Mouse (Mus musculus) lung, embryonic 14.5 days (tissue): Measurements from ENCODE around the gene Gtdc1. TPM values are rescaled to one million over a fixed set of nuclear protein-coding genes. Genes with fewer than 3 reads are reported as not detected.

ENCODE experiments used
- ATAC-seq: fragments of 200-750 bp; cut with Nextera tagmentation; 2 replicates; pipeline ENCODE4 v1.8.0; 2017; ENCODE audit warnings: mild to moderate bottlenecking, moderate TSS enrichment, moderate library complexity; ENCODE audit not compliant: insufficient read depth
- DNase-seq: peaks from one replicate; pipeline ENCODE4 v3.0.0-alpha.2; 2015
- H3K27ac ChIP-seq: fragments of 300-500 bp; sonication (generic); 2 replicates; pipeline ENCODE4 v1.5.1; 2014; ENCODE audit warnings: low read depth, mild to moderate bottlenecking, moderate library complexity
- H3K27me3 ChIP-seq: fragments of 300-500 bp; sonication (generic); 2 replicates; pipeline ENCODE4 v1.6.1; 2014; ENCODE audit warnings: low read length, control low read depth; ENCODE audit not compliant: insufficient read depth
- H3K36me3 ChIP-seq: fragments of 300-500 bp; sonication (generic); 2 replicates; pipeline ENCODE4 v1.6.1; 2014; ENCODE audit warnings: control low read depth; ENCODE audit not compliant: insufficient read depth
- H3K4me1 ChIP-seq: fragments of 300-500 bp; sonication (generic); 2 replicates; pipeline ENCODE4 v1.6.1; 2014; ENCODE audit warnings: antibody characterized with exemption, control low read depth; ENCODE audit not compliant: insufficient read depth
- H3K4me2 ChIP-seq: fragments of 300-500 bp; sonication (generic); 2 replicates; pipeline ENCODE4 v1.6.1; 2014; ENCODE audit warnings: mild to moderate bottlenecking
- H3K4me3 ChIP-seq: fragments of 300-500 bp; sonication (generic); 2 replicates; pipeline ENCODE4 v1.5.1; 2014; ENCODE audit warnings: low read depth, low read length
- H3K9ac ChIP-seq: fragments of 300-500 bp; sonication (generic); 2 replicates; pipeline ENCODE4 v1.6.1; 2014
- H3K9me3 ChIP-seq: fragments of 300-500 bp; sonication (generic); 2 replicates; pipeline ENCODE4 v1.6.1; 2016; ENCODE audit warnings: low read depth, low read length, control low read depth
- CTCF ChIP-seq: IDR thresholded peaks from 2 replicates; pipeline ENCODE4 v1.5.1; 2016; ENCODE audit warnings: antibody characterized with exemption, low read depth
- WGBS: fragments of 180-500 bp; shearing (Covaris S2); extraction: QIAGEN DNeasy Blood & Tissue Kit; methylation state at CpG from one replicate; pipeline ENCODE4 v1.1.7; 2014; 5-methylcytosine and 5-hydroxymethylcytosine counted together
- polyA plus RNA-seq: library from polyadenylated mRNA; unstranded; fragments of >200 nt; fragmentation: Nextera tagmentation; extraction: Ambion mirVana; gene quantifications from 2 replicates; pipeline ENCODE4 v1.2.1, GENCODE M21; 2014

Gene Gtdc1
- polyA plus RNA-seq, 1 experiment from 2014 or later = 14.2 TPM

- WGBS = 2% methylated on average over 17 of the region's 17 CpGs
- no peak for DNase-seq
These were observed 1.2 kb downstream of the Gtdc1 start for GRCm38 (mm10) chr2:44926167-44926682.

GRCm38 (mm10) chr2:44924618-44925017 lies 2.8 kb downstream of the Gtdc1 start:
- H3K4me2 ChIP-seq = no peak overlapping the region

More at GRCm38 (mm10) chr2:44926167-44926682, 1.2 kb downstream of the Gtdc1 start:
- H3K4me2 ChIP-seq = peak overlapping the region; percentile 68
- H3K4me3 ChIP-seq = peak overlapping the region; percentile 76
- no peaks in the 10 kb centered on the region for H3K9me3 ChIP-seq
- no peak for ATAC-seq
- TF ChIP-seq CTCF = no peak
- H3K36me3 ChIP-seq = no peaks in the 10 kb centered on the region
- H3K4me1 ChIP-seq = peaks cover 7% of the 10 kb centered on the region; the same call in 1 of the 2 replicates
- H3K27ac ChIP-seq = peak overlapping the region; percentile 94
- no peaks in the 10 kb centered on the region for H3K27me3 ChIP-seq
- H3K9ac ChIP-seq = peak overlapping the region; percentile 68

GRCm38 (mm10) chr2:44923056-44923883 lies 4.2 kb downstream of the Gtdc1 start:
- no peak overlapping the region for H3K4me3 ChIP-seq
- H3K27me3 ChIP-seq = no peaks in the 10 kb centered on the region
- no peak for TF ChIP-seq CTCF
- WGBS = 84% methylated on average over 8 of the region's 8 CpGs
- H3K36me3 ChIP-seq = no peaks in the 10 kb centered on the region
- no peak overlapping the region for H3K9ac ChIP-seq
- H3K4me1 ChIP-seq = peaks cover 7% of the 10 kb centered on the region; the same call in 1 of the 2 replicates
- no peak overlapping the region for H3K27ac ChIP-seq
- no peak for DNase-seq
- H3K9me3 ChIP-seq = no peaks in the 10 kb centered on the region
- no peak for ATAC-seq
- no peak overlapping the region for H3K4me2 ChIP-seq

More at GRCm38 (mm10) chr2:44924618-44925017, 2.8 kb downstream of the Gtdc1 start:
- Histone ChIP-seq H3K4me3 (no peak overlapping the region), H3K4me1 (peaks cover 7% of the 10 kb centered on the region; the same call in 1 of the 2 replicates), H3K9ac (no peak overlapping the region), H3K27ac (no peak overlapping the region), H3K27me3 (no peaks in the 10 kb centered on the region), H3K9me3 (no peaks in the 10 kb centered on the region), H3K36me3 (no peaks in the 10 kb centered on the region)
- DNase-seq = no peak
- ATAC-seq = no peak
- no peak for TF ChIP-seq CTCF

- WGBS = 78% methylated on average over 2 of the region's 2 CpGs
- ATAC-seq = no peak
These were observed 5.0 kb downstream of the Gtdc1 start for GRCm38 (mm10) chr2:44922500-44922899.

GRCm38 (mm10) chr2:44920471-44920870 lies 7.0 kb downstream of the Gtdc1 start:
- no peak overlapping the region for H3K4me3 ChIP-seq
- no peaks in the 10 kb centered on the region for H3K9me3 ChIP-seq
- no peaks in the 10 kb centered on the region for H3K27me3 ChIP-seq
- H3K9ac ChIP-seq = no peak overlapping the region
- no peak for ATAC-seq
- TF ChIP-seq CTCF = no peak
- DNase-seq = no peak
- H3K4me2 ChIP-seq = no peak overlapping the region
- no peaks in the 10 kb centered on the region for H3K36me3 ChIP-seq
- H3K4me1 ChIP-seq = peaks cover under 1% of the 10 kb centered on the region; the same call in 1 of the 2 replicates
- H3K27ac ChIP-seq = no peak overlapping the region
- WGBS = 71% methylated on average over 3 of the region's 3 CpGs

More at GRCm38 (mm10) chr2:44922500-44922899, 5.0 kb downstream of the Gtdc1 start:
- Histone ChIP-seq H3K27me3 (no peaks in the 10 kb centered on the region), H3K4me2 (no peak overlapping the region), H3K27ac (no peak overlapping the region), H3K36me3 (no peaks in the 10 kb centered on the region), H3K4me3 (no peak overlapping the region), H3K4me1 (peaks cover 7% of the 10 kb centered on the region; the same call in 1 of the 2 replicates), H3K9ac (no peak overlapping the region), H3K9me3 (no peaks in the 10 kb centered on the region)
- no peak for DNase-seq
- no peak for TF ChIP-seq CTCF

- no peak for ATAC-seq
- Histone ChIP-seq H3K4me3 (no peak overlapping the region), H3K4me2 (no peak overlapping the region), H3K27ac (no peak overlapping the region), H3K9me3 (no peaks in the 10 kb centered on the region), H3K9ac (no peak overlapping the region), H3K4me1 (no peaks in the 10 kb centered on the region), H3K36me3 (no peaks in the 10 kb centered on the region), H3K27me3 (no peaks in the 10 kb centered on the region)
- 67% methylated on average over 1 of the region's 1 CpGs for whole genome bisulfite sequencing
- DNase-seq = no peak
- no peak for TF ChIP-seq CTCF
These were observed 8.1 kb downstream of the Gtdc1 start for GRCm38 (mm10) chr2:44919326-44919725.

GRCm38 (mm10) chr2:44918737-44919136 lies 8.7 kb downstream of the Gtdc1 start:
- Histone ChIP-seq H3K27me3 (no peaks in the 10 kb centered on the region), H3K9me3 (no peaks in the 10 kb centered on the region), H3K9ac (no peak overlapping the region), H3K4me2 (no peak overlapping the region), H3K36me3 (no peaks in the 10 kb centered on the region), H3K4me1 (no peaks in the 10 kb centered on the region), H3K4me3 (no peak overlapping the region), H3K27ac (no peak overlapping the region)
- no peak for TF ChIP-seq CTCF
- 91% methylated on average over 2 of the region's 2 CpGs for WGBS
- ATAC-seq (no peak), DNase-seq (no peak)
